Mouse (Mus musculus): ENCODE data around the gene Aph1a. TPM values are rescaled to one million over a fixed set of nuclear protein-coding genes. Genes with fewer than 3 reads are reported as not detected.

Gene Aph1a
- polyA plus RNA-seq, 1 experiment: 44.3 TPM

DNA sequence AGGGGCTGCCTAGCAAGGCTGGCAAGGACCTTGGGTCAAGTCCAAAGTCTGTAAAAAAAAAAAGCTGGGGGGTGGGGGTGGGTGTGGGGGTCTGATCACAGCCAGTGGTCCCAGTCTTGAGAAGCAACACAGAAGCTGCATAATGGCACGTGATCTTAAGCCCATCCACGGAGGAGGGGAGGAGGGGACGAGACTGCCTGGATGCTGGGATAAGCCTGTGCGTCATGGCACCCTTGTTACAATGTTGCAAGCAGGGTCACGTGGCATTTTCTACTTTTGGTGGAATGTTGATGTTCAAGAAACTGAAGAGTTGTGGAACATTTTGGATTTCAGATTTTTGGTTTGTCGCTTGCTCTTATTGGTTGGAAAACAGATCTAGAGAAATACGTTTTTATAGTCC lies 49.5 kb downstream of the Aph1a start:
- H3K4me3 ChIP-seq (ENCODE audit: low read depth, low read length): no peak overlapping the region
- no peaks in the 10 kb centered on the region for H3K9me3 ChIP-seq (replicated peaks; ENCODE audit: control insufficient read depth, insufficient read depth, low read length, poor library complexity, severe bottlenecking)
- no peak for TF ChIP-seq CTCF (IDR thresholded peaks at IDR 0.05; ENCODE audit: low read depth, low read length)
- no peak for TF ChIP-seq POLR2A (IDR thresholded peaks at IDR 0.05; ENCODE audit: insufficient read depth, low read length)
- TF ChIP-seq EP300 (IDR thresholded peaks at IDR 0.05; ENCODE audit: insufficient read depth, low read depth, low read length): no peak
- no peaks in the 10 kb centered on the region for H3K27me3 ChIP-seq (ENCODE audit: control insufficient read depth, insufficient read depth, low read length, poor library complexity, severe bottlenecking)
- H3K4me1 ChIP-seq (ENCODE audit: control insufficient read depth, insufficient read depth, low read length): no peaks in the 10 kb centered on the region
- H3K27ac ChIP-seq (ENCODE audit: insufficient read depth, low read length): no peak overlapping the region
- H3K9ac ChIP-seq (ENCODE audit: low read depth, poor library complexity, severe bottlenecking): no peak overlapping the region
- H3K36me3 ChIP-seq (ENCODE audit: control insufficient read depth, insufficient read depth, low read length, poor library complexity, severe bottlenecking): peaks cover 36% of the 10 kb centered on the region

DNA sequence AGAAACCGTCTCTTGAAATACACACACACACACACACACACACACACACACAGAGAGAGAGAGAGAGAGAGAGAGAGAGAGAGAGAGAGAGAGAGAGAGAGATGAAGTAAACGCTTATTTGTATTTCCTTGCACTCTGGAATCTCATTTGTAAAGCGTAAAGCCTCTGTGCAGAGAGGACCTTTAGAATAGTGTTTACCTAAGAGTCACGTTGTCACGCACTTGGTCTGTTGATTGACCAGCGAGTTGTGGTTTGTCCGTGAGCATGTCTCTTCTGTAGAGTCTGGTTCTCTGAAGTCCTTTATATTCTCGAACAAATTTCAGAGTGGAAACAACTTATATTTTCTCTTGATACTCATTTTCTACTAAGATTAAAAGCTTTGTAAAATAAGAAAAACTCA lies 51.0 kb downstream of the Aph1a start:
- H3K4me3 ChIP-seq (ENCODE audit: low read depth, low read length): no peak overlapping the region
- no peak for TF ChIP-seq CTCF (IDR thresholded peaks at IDR 0.05; ENCODE audit: low read depth, low read length)
- TF ChIP-seq EP300 (IDR thresholded peaks at IDR 0.05; ENCODE audit: insufficient read depth, low read depth, low read length): no peak
- TF ChIP-seq POLR2A (IDR thresholded peaks at IDR 0.05; ENCODE audit: insufficient read depth, low read length): no peak
- peaks cover 27% of the 10 kb centered on the region for H3K36me3 ChIP-seq (ENCODE audit: control insufficient read depth, insufficient read depth, low read length, poor library complexity, severe bottlenecking)
- no peaks in the 10 kb centered on the region for H3K9me3 ChIP-seq (replicated peaks; ENCODE audit: control insufficient read depth, insufficient read depth, low read length, poor library complexity, severe bottlenecking)
- no peak overlapping the region for H3K27ac ChIP-seq (ENCODE audit: insufficient read depth, low read length)
- H3K27me3 ChIP-seq (ENCODE audit: control insufficient read depth, insufficient read depth, low read length, poor library complexity, severe bottlenecking): no peaks in the 10 kb centered on the region
- no peak overlapping the region for H3K9ac ChIP-seq (ENCODE audit: low read depth, poor library complexity, severe bottlenecking)
- no peaks in the 10 kb centered on the region for H3K4me1 ChIP-seq (ENCODE audit: control insufficient read depth, insufficient read depth, low read length)

DNA sequence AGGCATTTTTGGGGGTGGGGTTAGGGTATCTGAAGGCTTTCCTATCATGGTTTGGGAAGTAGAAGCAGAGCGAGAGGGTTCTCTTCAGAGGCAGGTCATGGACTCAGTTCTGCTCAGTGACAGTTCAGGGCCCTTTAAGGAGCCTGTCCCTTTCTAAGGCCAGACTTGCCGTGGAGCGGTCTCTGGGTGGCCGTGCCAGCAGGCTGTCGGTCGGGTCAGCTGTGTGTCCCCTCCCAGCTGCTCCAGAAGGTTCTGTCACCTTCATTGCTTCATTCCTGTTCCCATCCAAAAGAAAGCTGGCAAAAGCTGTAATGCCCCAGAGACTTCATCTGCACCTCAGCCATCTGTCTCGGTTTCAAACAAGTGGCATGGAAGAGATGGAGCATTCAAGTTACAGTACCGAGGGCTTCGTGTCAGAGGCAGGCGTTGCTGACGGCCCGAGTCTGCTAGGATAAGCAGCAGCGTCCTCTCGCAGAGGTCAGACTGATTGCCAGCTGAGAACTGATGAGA lies 52.0 kb downstream of the Aph1a start:
- H3K9ac ChIP-seq (ENCODE audit: low read depth, poor library complexity, severe bottlenecking): no peak overlapping the region
- TF ChIP-seq EP300 (IDR thresholded peaks at IDR 0.05; ENCODE audit: insufficient read depth, low read depth, low read length) (no peak), CTCF (IDR thresholded peaks at IDR 0.05; ENCODE audit: low read depth, low read length) (no peak), POLR2A (IDR thresholded peaks at IDR 0.05; ENCODE audit: insufficient read depth, low read length) (no peak)
- H3K9me3 ChIP-seq (replicated peaks; ENCODE audit: control insufficient read depth, insufficient read depth, low read length, poor library complexity, severe bottlenecking): no peaks in the 10 kb centered on the region
- no peaks in the 10 kb centered on the region for H3K4me1 ChIP-seq (ENCODE audit: control insufficient read depth, insufficient read depth, low read length)
- H3K27ac ChIP-seq (ENCODE audit: insufficient read depth, low read length): no peak overlapping the region
- H3K36me3 ChIP-seq (ENCODE audit: control insufficient read depth, insufficient read depth, low read length, poor library complexity, severe bottlenecking): peaks cover 26% of the 10 kb centered on the region
- H3K4me3 ChIP-seq (ENCODE audit: low read depth, low read length): no peak overlapping the region
- H3K27me3 ChIP-seq (ENCODE audit: control insufficient read depth, insufficient read depth, low read length, poor library complexity, severe bottlenecking): no peaks in the 10 kb centered on the region

Other genes with a start within 250 kb of the Aph1a start
- gene Mcl1, start 235.2 kb upstream of the Aph1a start, polyA plus RNA-seq (2011; ENCODE audit: insufficient read depth, insufficient read length, low read depth, missing spikeins): 247 and 264 TPM in 2 replicates
- 6.9 and 10.1 TPM in 2 replicates for gene Adamtsl4, start 206.1 kb upstream of the Aph1a start, polyA plus RNA-seq (2011; ENCODE audit: insufficient read depth, insufficient read length, low read depth, missing spikeins)
- gene Ecm1, start 154.4 kb upstream of the Aph1a start, polyA plus RNA-seq (2011; ENCODE audit: insufficient read depth, insufficient read length, low read depth, missing spikeins): 9.9 and 17.4 TPM in 2 replicates
- 74.5 and 78.3 TPM in 2 replicates for gene Tars2, start 133.8 kb upstream of the Aph1a start, polyA plus RNA-seq (2011; ENCODE audit: insufficient read depth, insufficient read length, low read depth, missing spikeins)
- 51.4 and 58.6 TPM in 2 replicates for gene Rprd2, start 75.1 kb upstream of the Aph1a start, polyA plus RNA-seq (2011; ENCODE audit: insufficient read depth, insufficient read length, low read depth, missing spikeins)
- gene Prpf3, start 38.1 kb upstream of the Aph1a start, polyA plus RNA-seq (2011; ENCODE audit: insufficient read depth, insufficient read length, low read depth, missing spikeins): 92.4 and 100 TPM in 2 replicates
- 142 and 163 TPM in 2 replicates for gene Mrps21, start 22.4 kb upstream of the Aph1a start, polyA plus RNA-seq (2011; ENCODE audit: insufficient read depth, insufficient read length, low read depth, missing spikeins)
- gene Ciart, start 11.7 kb upstream of the Aph1a start, polyA plus RNA-seq (2011; ENCODE audit: insufficient read depth, insufficient read length, low read depth, missing spikeins): 5.9 and 7.6 TPM in 2 replicates
- gene BC028528, start 2.0 kb upstream of the Aph1a start, polyA plus RNA-seq (2011; ENCODE audit: insufficient read depth, insufficient read length, low read depth, missing spikeins): 3.6 and 5.4 TPM in 2 replicates
- gene Car14, start 10.7 kb downstream of the Aph1a start, polyA plus RNA-seq (2011; ENCODE audit: insufficient read depth, insufficient read length, low read depth, missing spikeins): 2.4 and 3.3 TPM in 2 replicates
- 386 and 405 TPM in 2 replicates for gene Anp32e, start 35.3 kb downstream of the Aph1a start, polyA plus RNA-seq (2011; ENCODE audit: insufficient read depth, insufficient read length, low read depth, missing spikeins)
- gene Plekho1, start 102.0 kb downstream of the Aph1a start, polyA plus RNA-seq (2011; ENCODE audit: insufficient read depth, insufficient read length, low read depth, missing spikeins): 9.2 and 15.0 TPM in 2 replicates
- gene Vps45, start 164.5 kb downstream of the Aph1a start, polyA plus RNA-seq (2011; ENCODE audit: insufficient read depth, insufficient read length, low read depth, missing spikeins): 12.6 and 14.2 TPM in 2 replicates
- gene Otud7b, start 210.6 kb downstream of the Aph1a start, polyA plus RNA-seq (2011; ENCODE audit: insufficient read depth, insufficient read length, low read depth, missing spikeins): 42.5 and 42.7 TPM in 2 replicates